Mouse (Mus musculus): ENCODE measurements around the gene Fbl. TPM values are rescaled to one million over a fixed set of nuclear protein-coding genes. Genes with fewer than 3 reads are reported as not detected.

Fbl gene
- polyA plus RNA-seq, 1 experiment from 2014 or later, result 42.4 TPM

GRCm38 (mm10) chr7:28181376-28181775 lies 11.9 kb downstream of the Fbl start:
- no peaks in the 10 kb centered on the region for H3K27me3 ChIP-seq (replicated peaks; ENCODE audit: control insufficient read depth, insufficient read depth, low read length)
- no peaks in the 10 kb centered on the region for H3K9me3 ChIP-seq (ENCODE audit: control insufficient read depth, low read length)
- WGBS, result 98% methylated on average over 12 of the region's 12 CpGs
- no peak for ATAC-seq (ENCODE audit: low read depth)
- no peak overlapping the region for H3K27ac ChIP-seq (replicated peaks; ENCODE audit: low read depth, low read length)
- DNase-seq (ENCODE audit: low spot score), result no peak
- 0 out of 2 replicates have a peak overlapping the region, but pooled peaks have one; percentile 90 for H3K9ac ChIP-seq (ENCODE audit: low read depth, low read length)
- H3K4me1 ChIP-seq (ENCODE audit: control insufficient read depth, insufficient read depth, low read length), result peaks cover 6% of the 10 kb centered on the region; the same call in 1 of the 2 replicates
- H3K4me2 ChIP-seq (ENCODE audit: low read depth, low read length), result peak overlapping the region; percentile 81; the same call in 1 of the 2 replicates
- H3K36me3 ChIP-seq (ENCODE audit: control insufficient read depth, insufficient read depth, low read length), result peaks cover 75% of the 10 kb centered on the region
- H3K4me3 ChIP-seq (ENCODE audit: low read depth, low read length), result no peak overlapping the region

- Histone ChIP-seq H3K4me1 (ENCODE audit: control insufficient read depth, insufficient read depth, low read length) (peaks cover 6% of the 10 kb centered on the region; the same call in 1 of the 2 replicates), H3K27ac (replicated peaks; ENCODE audit: low read depth, low read length) (no peak overlapping the region), H3K4me3 (ENCODE audit: low read depth, low read length) (no peak overlapping the region), H3K27me3 (replicated peaks; ENCODE audit: control insufficient read depth, insufficient read depth, low read length) (no peaks in the 10 kb centered on the region), H3K4me2 (ENCODE audit: low read depth, low read length) (no peak overlapping the region), H3K9ac (ENCODE audit: low read depth, low read length) (no peak overlapping the region), H3K9me3 (ENCODE audit: control insufficient read depth, low read length) (no peaks in the 10 kb centered on the region), H3K36me3 (ENCODE audit: control insufficient read depth, insufficient read depth, low read length) (peaks cover 75% of the 10 kb centered on the region)
- WGBS, result 97% methylated on average over 22 of the region's 22 CpGs
- DNase-seq (ENCODE audit: low spot score), result no peak
- ATAC-seq (ENCODE audit: low read depth), result no peak
These were observed 12.8 kb downstream of the Fbl start for GRCm38 (mm10) chr7:28182320-28182719.

DNA sequence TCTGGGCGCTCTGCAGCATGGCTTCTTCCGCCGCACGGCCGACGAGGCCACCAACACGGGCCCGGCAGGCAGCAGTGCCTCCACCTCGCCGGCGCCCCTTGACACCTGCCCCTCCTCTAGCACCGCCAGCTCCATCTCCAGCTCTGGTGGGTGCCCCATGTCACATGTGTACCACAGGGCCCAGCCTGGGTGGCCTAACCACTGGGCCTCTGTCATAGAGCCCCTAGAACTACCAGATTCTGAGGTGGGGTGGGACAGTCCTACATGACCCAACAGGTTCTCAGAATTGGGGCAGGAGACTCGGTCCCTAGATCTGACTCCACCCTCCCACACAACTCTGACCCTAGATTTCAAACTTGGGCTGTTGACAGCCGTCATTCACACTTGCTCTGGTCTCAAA lies 16.4 kb downstream of the Fbl start:
- Histone ChIP-seq H3K4me1 (ENCODE audit: control insufficient read depth, insufficient read depth, low read length) (no peaks in the 10 kb centered on the region), H3K4me2 (ENCODE audit: low read depth, low read length) (no peak overlapping the region), H3K9ac (ENCODE audit: low read depth, low read length) (no peak overlapping the region), H3K9me3 (ENCODE audit: control insufficient read depth, low read length) (no peaks in the 10 kb centered on the region), H3K27ac (replicated peaks; ENCODE audit: low read depth, low read length) (no peak overlapping the region), H3K4me3 (ENCODE audit: low read depth, low read length) (no peak overlapping the region), H3K27me3 (replicated peaks; ENCODE audit: control insufficient read depth, insufficient read depth, low read length) (no peaks in the 10 kb centered on the region), H3K36me3 (ENCODE audit: control insufficient read depth, insufficient read depth, low read length) (peaks cover 95% of the 10 kb centered on the region)
- DNase-seq (ENCODE audit: low spot score) (no peak), ATAC-seq (ENCODE audit: low read depth) (no peak)
- 94% methylated on average over 13 of the region's 14 CpGs for WGBS

GRCm38 (mm10) chr7:28186631-28187030 lies 17.1 kb downstream of the Fbl start:
- ATAC-seq (ENCODE audit: low read depth) (no peak), DNase-seq (ENCODE audit: low spot score) (no peak)
- H3K9ac ChIP-seq (ENCODE audit: low read depth, low read length), result no peak overlapping the region
- no peak overlapping the region for H3K27ac ChIP-seq (replicated peaks; ENCODE audit: low read depth, low read length)
- 97% methylated on average over 6 of the region's 8 CpGs for WGBS
- no peaks in the 10 kb centered on the region for H3K9me3 ChIP-seq (ENCODE audit: control insufficient read depth, low read length)
- no peak overlapping the region for H3K4me3 ChIP-seq (ENCODE audit: low read depth, low read length)
- H3K27me3 ChIP-seq (replicated peaks; ENCODE audit: control insufficient read depth, insufficient read depth, low read length), result no peaks in the 10 kb centered on the region
- H3K36me3 ChIP-seq (ENCODE audit: control insufficient read depth, insufficient read depth, low read length), result peaks cover 97% of the 10 kb centered on the region
- H3K4me2 ChIP-seq (ENCODE audit: low read depth, low read length), result no peak overlapping the region
- no peaks in the 10 kb centered on the region for H3K4me1 ChIP-seq (ENCODE audit: control insufficient read depth, insufficient read depth, low read length)

GRCm38 (mm10) chr7:28191489-28191888 lies 22.0 kb downstream of the Fbl start:
- no peak overlapping the region for H3K4me3 ChIP-seq (ENCODE audit: low read depth, low read length)
- no peak overlapping the region for H3K9ac ChIP-seq (ENCODE audit: low read depth, low read length)
- H3K9me3 ChIP-seq (ENCODE audit: control insufficient read depth, low read length), result no peaks in the 10 kb centered on the region
- H3K36me3 ChIP-seq (ENCODE audit: control insufficient read depth, insufficient read depth, low read length), result peaks cover 72% of the 10 kb centered on the region
- no peak for ATAC-seq (ENCODE audit: low read depth)
- no peaks in the 10 kb centered on the region for H3K4me1 ChIP-seq (ENCODE audit: control insufficient read depth, insufficient read depth, low read length)
- no peaks in the 10 kb centered on the region for H3K27me3 ChIP-seq (replicated peaks; ENCODE audit: control insufficient read depth, insufficient read depth, low read length)
- no peak for DNase-seq (ENCODE audit: low spot score)
- H3K4me2 ChIP-seq (ENCODE audit: low read depth, low read length), result no peak overlapping the region
- 93% methylated on average over 3 of the region's 3 CpGs for WGBS
- no peak overlapping the region for H3K27ac ChIP-seq (replicated peaks; ENCODE audit: low read depth, low read length)

- H3K4me1 ChIP-seq (ENCODE audit: control insufficient read depth, insufficient read depth, low read length), result no peaks in the 10 kb centered on the region
- no peak for DNase-seq (ENCODE audit: low spot score)
- H3K4me2 ChIP-seq (ENCODE audit: low read depth, low read length), result no peak overlapping the region
- no peak overlapping the region for H3K27ac ChIP-seq (replicated peaks; ENCODE audit: low read depth, low read length)
- H3K9me3 ChIP-seq (ENCODE audit: control insufficient read depth, low read length), result no peaks in the 10 kb centered on the region
- WGBS, result 93% methylated on average over 1 of the region's 1 CpGs
- peaks cover 68% of the 10 kb centered on the region for H3K36me3 ChIP-seq (ENCODE audit: control insufficient read depth, insufficient read depth, low read length)
- H3K9ac ChIP-seq (ENCODE audit: low read depth, low read length), result no peak overlapping the region
- ATAC-seq (ENCODE audit: low read depth), result no peak
- no peak overlapping the region for H3K4me3 ChIP-seq (ENCODE audit: low read depth, low read length)
- H3K27me3 ChIP-seq (replicated peaks; ENCODE audit: control insufficient read depth, insufficient read depth, low read length), result no peaks in the 10 kb centered on the region
These were observed 22.4 kb downstream of the Fbl start for GRCm38 (mm10) chr7:28191903-28192302.

DNA sequence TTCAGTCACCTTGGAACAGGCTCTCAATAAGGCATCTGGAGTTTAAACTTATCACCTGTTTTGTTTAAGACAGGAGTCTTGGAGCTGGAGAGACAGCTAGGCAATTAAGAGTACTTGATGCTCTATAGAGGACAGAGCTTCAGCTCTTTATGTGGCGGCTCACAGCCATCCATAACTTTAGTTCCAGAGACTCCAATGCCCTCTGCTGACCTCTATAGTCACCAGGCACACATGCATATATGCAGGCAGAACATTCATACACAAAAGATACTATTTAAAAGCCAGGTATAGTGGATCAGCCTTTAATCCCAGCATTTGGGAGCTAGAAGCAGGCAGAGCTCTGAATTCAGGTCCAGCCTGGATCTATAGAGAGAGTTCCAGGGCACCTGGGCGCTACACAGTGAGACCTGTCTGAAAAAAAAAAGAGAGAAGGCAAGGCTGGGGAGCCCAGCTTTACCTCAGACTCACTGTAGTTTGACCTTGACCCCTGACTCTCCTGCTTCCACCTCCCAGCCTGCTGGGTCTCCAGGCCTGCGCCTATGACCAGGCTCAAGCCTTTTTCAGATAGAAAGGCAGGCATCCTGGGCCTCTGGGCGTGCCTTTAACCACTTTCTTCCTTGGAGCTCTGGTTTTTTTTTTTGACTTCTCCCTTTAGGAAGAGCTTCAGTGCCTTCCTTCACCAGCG lies 26.0 kb downstream of the Fbl start:
- DNase-seq (ENCODE audit: low spot score), result no peak
- Histone ChIP-seq H3K4me2 (ENCODE audit: low read depth, low read length) (no peak overlapping the region), H3K27ac (replicated peaks; ENCODE audit: low read depth, low read length) (no peak overlapping the region), H3K9me3 (ENCODE audit: control insufficient read depth, low read length) (no peaks in the 10 kb centered on the region), H3K36me3 (ENCODE audit: control insufficient read depth, insufficient read depth, low read length) (peaks cover 44% of the 10 kb centered on the region), H3K9ac (ENCODE audit: low read depth, low read length) (no peak overlapping the region), H3K4me1 (ENCODE audit: control insufficient read depth, insufficient read depth, low read length) (no peaks in the 10 kb centered on the region), H3K27me3 (replicated peaks; ENCODE audit: control insufficient read depth, insufficient read depth, low read length) (no peaks in the 10 kb centered on the region), H3K4me3 (ENCODE audit: low read depth, low read length) (no peak overlapping the region)
- ATAC-seq (ENCODE audit: low read depth), result no peak
- WGBS, result 90% methylated on average over 5 of the region's 5 CpGs

DNA sequence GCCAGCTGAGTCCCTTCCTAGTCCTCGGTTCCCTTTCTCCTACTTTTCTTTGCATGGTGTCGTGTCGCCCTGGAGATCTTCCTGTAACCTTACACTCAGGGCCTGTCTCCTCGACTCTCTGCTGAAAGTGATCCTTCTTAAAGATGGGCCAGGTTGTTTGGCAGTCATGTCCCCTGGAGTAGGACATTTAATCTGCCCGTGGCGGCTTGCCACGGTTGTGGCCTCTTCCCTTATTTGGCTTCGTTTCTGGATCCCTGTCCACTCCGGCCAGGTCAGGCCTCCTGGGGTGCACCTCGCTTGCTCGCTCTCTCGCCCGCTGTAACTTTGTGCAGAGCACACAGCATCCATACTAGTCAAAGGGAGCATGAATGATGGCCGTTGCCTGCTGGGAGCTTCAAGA lies 27.0 kb downstream of the Fbl start:
- H3K9ac ChIP-seq (ENCODE audit: low read depth, low read length), result no peak overlapping the region
- no peak overlapping the region for H3K4me2 ChIP-seq (ENCODE audit: low read depth, low read length)
- no peak overlapping the region for H3K4me3 ChIP-seq (ENCODE audit: low read depth, low read length)
- no peaks in the 10 kb centered on the region for H3K9me3 ChIP-seq (ENCODE audit: control insufficient read depth, low read length)
- H3K4me1 ChIP-seq (ENCODE audit: control insufficient read depth, insufficient read depth, low read length), result no peaks in the 10 kb centered on the region
- 62% methylated on average over 14 of the region's 14 CpGs for WGBS
- ATAC-seq (ENCODE audit: low read depth) (no peak), DNase-seq (ENCODE audit: low spot score) (no peak)
- H3K27ac ChIP-seq (replicated peaks; ENCODE audit: low read depth, low read length), result no peak overlapping the region
- no peaks in the 10 kb centered on the region for H3K27me3 ChIP-seq (replicated peaks; ENCODE audit: control insufficient read depth, insufficient read depth, low read length)
- H3K36me3 ChIP-seq (ENCODE audit: control insufficient read depth, insufficient read depth, low read length), result peaks cover 34% of the 10 kb centered on the region

DNA sequence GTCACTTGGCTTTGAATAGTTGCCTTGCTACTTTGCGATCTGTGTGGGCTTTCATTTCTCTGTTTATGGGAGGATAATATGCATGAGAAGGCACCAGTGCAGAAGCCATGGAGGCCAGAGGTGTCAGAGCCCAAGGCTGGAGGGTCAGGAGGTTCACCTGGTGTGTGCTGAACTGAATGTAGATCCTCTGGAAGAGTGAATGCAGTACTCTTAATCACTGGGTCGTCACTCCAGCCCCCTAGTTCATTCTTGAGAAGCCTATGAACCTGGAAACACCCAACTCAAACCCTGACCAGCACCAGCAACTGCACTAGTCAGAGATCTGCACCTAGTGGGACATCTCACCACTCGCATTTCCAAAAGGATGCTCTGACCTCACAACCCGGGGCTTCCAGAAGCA lies 29.5 kb downstream of the Fbl start:
- Histone ChIP-seq H3K27me3 (replicated peaks; ENCODE audit: control insufficient read depth, insufficient read depth, low read length) (no peaks in the 10 kb centered on the region), H3K4me3 (ENCODE audit: low read depth, low read length) (no peak overlapping the region), H3K4me1 (ENCODE audit: control insufficient read depth, insufficient read depth, low read length) (no peaks in the 10 kb centered on the region), H3K9me3 (ENCODE audit: control insufficient read depth, low read length) (no peaks in the 10 kb centered on the region), H3K4me2 (ENCODE audit: low read depth, low read length) (no peak overlapping the region), H3K27ac (replicated peaks; ENCODE audit: low read depth, low read length) (no peak overlapping the region), H3K9ac (ENCODE audit: low read depth, low read length) (no peak overlapping the region), H3K36me3 (ENCODE audit: control insufficient read depth, insufficient read depth, low read length) (peaks cover 23% of the 10 kb centered on the region)
- 81% methylated on average over 4 of the region's 4 CpGs for WGBS
- DNase-seq (ENCODE audit: low spot score) (no peak), ATAC-seq (ENCODE audit: low read depth) (no peak)
